Mouse (Mus musculus) kidney, embryonic 16.5 days (tissue): ENCODE results near the gene Bcl6. TPM values are rescaled to one million over a fixed set of nuclear protein-coding genes. Genes with fewer than 3 reads are reported as not detected.

ENCODE experiments used
- ATAC-seq: fragments of 200-750 bp; cut with Nextera tagmentation; 2 replicates; pipeline ENCODE4 v1.8.0; 2017; ENCODE audit warnings: moderate TSS enrichment; ENCODE audit not compliant: low FRiP score, low TSS enrichment
- H3K27ac ChIP-seq: fragments of 300-500 bp; sonication (generic); 2 replicates; pipeline ENCODE4 v1.5.1; 2014; ENCODE audit warnings: low read length
- H3K27me3 ChIP-seq: fragments of 300-500 bp; sonication (generic); 2 replicates; pipeline ENCODE4 v1.6.1; 2014; ENCODE audit warnings: low read length, control low read depth, mixed read lengths; ENCODE audit not compliant: insufficient read depth
- H3K36me3 ChIP-seq: fragments of 300-500 bp; sonication (generic); 2 replicates; pipeline ENCODE4 v1.6.1; 2014; ENCODE audit warnings: low read length, control low read depth, mixed read lengths; ENCODE audit not compliant: insufficient read depth
- H3K4me1 ChIP-seq: fragments of 300-500 bp; sonication (generic); 2 replicates; pipeline ENCODE4 v1.6.1; 2014; ENCODE audit warnings: low read length, control low read depth, mixed read lengths; ENCODE audit not compliant: insufficient read depth
- H3K4me2 ChIP-seq: fragments of 300-500 bp; sonication (generic); replicated peaks from 2 replicates; pipeline ENCODE4 v1.6.1; 2014; ENCODE audit warnings: low read depth, low read length
- H3K4me3 ChIP-seq: fragments of 300-500 bp; sonication (generic); 2 replicates; pipeline ENCODE4 v1.5.1; 2014; ENCODE audit warnings: mild to moderate bottlenecking, low read length
- H3K9ac ChIP-seq: fragments of 300-500 bp; sonication (generic); replicated peaks from 2 replicates; pipeline ENCODE4 v1.6.1; 2014; ENCODE audit warnings: low read length
- H3K9me3 ChIP-seq: fragments of 300-500 bp; sonication (generic); 2 replicates; pipeline ENCODE4 v1.6.1; 2016; ENCODE audit warnings: low read length, control low read depth
- WGBS: fragments of 180-500 bp; shearing (Covaris S2); extraction: QIAGEN DNeasy Blood & Tissue Kit; methylation state at CpG from one replicate; pipeline ENCODE4 v1.1.7; 2014; 5-methylcytosine and 5-hydroxymethylcytosine counted together
- polyA plus RNA-seq: library from polyadenylated mRNA; unstranded; fragments of >200 nt; fragmentation: Nextera tagmentation; extraction: Ambion mirVana; gene quantifications from 2 replicates; pipeline ENCODE4 v1.2.1, GENCODE M21; 2015

Gene Bcl6
- polyA plus RNA-seq, 1 experiment from 2014 or later: 0.94 TPM

- no peaks in the 10 kb centered on the region for H3K36me3 ChIP-seq
- no peak overlapping the region for H3K4me3 ChIP-seq
- H3K4me2 ChIP-seq: no peak overlapping the region
- H3K9me3 ChIP-seq: no peaks in the 10 kb centered on the region
- 53% methylated on average over 2 of the region's 2 CpGs for WGBS
- no peaks in the 10 kb centered on the region for H3K4me1 ChIP-seq
- no peak for ATAC-seq
- no peaks in the 10 kb centered on the region for H3K27me3 ChIP-seq
- no peak overlapping the region for H3K9ac ChIP-seq
- H3K27ac ChIP-seq: no peak overlapping the region
Observed at GRCm38 (mm10) chr16:23934397-23934796, 54.3 kb downstream of the Bcl6 start.

GRCm38 (mm10) chr16:23932294-23932693 is 56.4 kb downstream of the Bcl6 start, which contains the start of gene Rtp2:
TSS of gene Rtp2 (minus strand) at chr16:23932394.
- no peak for ATAC-seq
- WGBS: 82% methylated on average over 11 of the region's 11 CpGs
- no peak within 1 kb of the TSS for H3K4me2 ChIP-seq
- H3K4me3 ChIP-seq: no peak within 1 kb of the TSS
- no peaks in the 10 kb centered on the region for H3K4me1 ChIP-seq
- H3K36me3 ChIP-seq: no peaks in the 10 kb centered on the region
- H3K9me3 ChIP-seq: no peaks in the 10 kb centered on the region
- no peak within 1 kb of the TSS for H3K9ac ChIP-seq
- H3K27me3 ChIP-seq: no peaks in the 10 kb centered on the region
- no peak within 1 kb of the TSS for H3K27ac ChIP-seq

GRCm38 (mm10) chr16:23931275-23931674 is 57.4 kb downstream of the Bcl6 start:
- no peak for ATAC-seq
- H3K27ac ChIP-seq: no peak overlapping the region
- H3K36me3 ChIP-seq: no peaks in the 10 kb centered on the region
- no peaks in the 10 kb centered on the region for H3K4me1 ChIP-seq
- H3K4me3 ChIP-seq: no peak overlapping the region
- WGBS: 50% methylated on average over 18 of the region's 18 CpGs
- no peaks in the 10 kb centered on the region for H3K27me3 ChIP-seq
- no peak overlapping the region for H3K9ac ChIP-seq
- H3K9me3 ChIP-seq: no peaks in the 10 kb centered on the region
- no peak overlapping the region for H3K4me2 ChIP-seq

GRCm38 (mm10) chr16:23930426-23931073 is 58.1 kb downstream of the Bcl6 start:
- no peak overlapping the region for H3K27ac ChIP-seq
- H3K4me3 ChIP-seq: no peak overlapping the region
- no peak overlapping the region for H3K4me2 ChIP-seq
- H3K27me3 ChIP-seq: no peaks in the 10 kb centered on the region
- H3K36me3 ChIP-seq: no peaks in the 10 kb centered on the region
- H3K9ac ChIP-seq: no peak overlapping the region
- 89% methylated on average over 3 of the region's 3 CpGs for WGBS
- no peaks in the 10 kb centered on the region for H3K9me3 ChIP-seq
- no peak for ATAC-seq
- H3K4me1 ChIP-seq: no peaks in the 10 kb centered on the region

- Histone ChIP-seq H3K27me3 (no peaks in the 10 kb centered on the region), H3K4me3 (no peak overlapping the region), H3K36me3 (no peaks in the 10 kb centered on the region), H3K4me2 (no peak overlapping the region), H3K9ac (no peak overlapping the region), H3K4me1 (no peaks in the 10 kb centered on the region), H3K9me3 (no peaks in the 10 kb centered on the region), H3K27ac (no peak overlapping the region)
- ATAC-seq: no peak
- 90% methylated on average over 33 of the region's 33 CpGs for whole genome bisulfite sequencing
Observed at GRCm38 (mm10) chr16:23927301-23928114, 61.1 kb downstream of the Bcl6 start.

- Histone ChIP-seq H3K27me3 (no peaks in the 10 kb centered on the region), H3K9me3 (no peaks in the 10 kb centered on the region), H3K9ac (no peak overlapping the region), H3K4me3 (no peak overlapping the region), H3K4me2 (no peak overlapping the region), H3K4me1 (no peaks in the 10 kb centered on the region), H3K27ac (no peak overlapping the region), H3K36me3 (no peaks in the 10 kb centered on the region)
- WGBS: 94% methylated on average over 1 of the region's 1 CpGs
- ATAC-seq: no peak
Observed at GRCm38 (mm10) chr16:23922906-23923305, 65.7 kb downstream of the Bcl6 start.

- Histone ChIP-seq H3K9ac (no peak overlapping the region), H3K36me3 (no peaks in the 10 kb centered on the region), H3K27ac (no peak overlapping the region), H3K4me2 (no peak overlapping the region), H3K9me3 (no peaks in the 10 kb centered on the region), H3K4me1 (no peaks in the 10 kb centered on the region), H3K4me3 (no peak overlapping the region), H3K27me3 (no peaks in the 10 kb centered on the region)
- 57% methylated on average over 5 of the region's 5 CpGs for WGBS
- ATAC-seq: no peak
Observed at GRCm38 (mm10) chr16:23921697-23922096, 67.0 kb downstream of the Bcl6 start.

GRCm38 (mm10) chr16:23919418-23919817 is 69.2 kb downstream of the Bcl6 start:
- H3K4me2 ChIP-seq: no peak overlapping the region
- H3K4me3 ChIP-seq: no peak overlapping the region
- H3K9ac ChIP-seq: no peak overlapping the region
- no peak overlapping the region for H3K27ac ChIP-seq
- H3K9me3 ChIP-seq: no peaks in the 10 kb centered on the region
- no peaks in the 10 kb centered on the region for H3K36me3 ChIP-seq
- WGBS: 79% methylated on average over 2 of the region's 2 CpGs
- no peaks in the 10 kb centered on the region for H3K27me3 ChIP-seq
- no peak for ATAC-seq
- no peaks in the 10 kb centered on the region for H3K4me1 ChIP-seq
